16 mouse cellular contexts compared by ENCODE assay signal in the genomic region with DNA sequence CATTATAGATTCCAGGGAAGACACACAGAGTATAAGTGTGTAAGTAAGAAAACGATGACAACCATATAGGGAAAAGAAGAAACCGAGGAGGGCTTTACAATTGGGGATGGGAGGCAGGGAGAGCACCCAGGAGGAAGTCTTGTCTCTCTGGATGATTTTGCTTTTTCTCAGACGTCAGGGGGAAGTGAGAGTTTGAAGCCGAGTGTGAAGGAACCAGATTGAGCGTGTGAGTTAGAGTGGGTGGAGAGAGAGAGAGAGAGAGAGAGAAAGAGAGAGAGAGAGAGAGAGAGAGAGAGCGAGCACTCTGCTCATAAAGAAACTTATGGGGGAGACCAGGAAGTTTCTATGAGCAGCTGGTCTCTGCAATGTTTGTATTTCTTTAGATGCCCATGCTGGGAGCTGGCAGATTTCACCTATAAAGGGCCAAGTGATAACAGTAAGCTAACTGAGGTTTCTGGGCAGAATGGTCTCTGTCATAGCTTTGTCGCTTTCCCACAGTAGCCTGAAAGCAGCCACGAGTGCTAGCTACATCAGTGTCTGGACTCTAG. TPM values are rescaled to one million over a fixed set of nuclear protein-coding genes. Genes with fewer than 3 reads are reported as not detected.
A peak's percentile ranks its signal among the peaks of the same experiment; 100 is the strongest.
DNase-seq lines count a peak whose midpoint lies in the region; ATAC-seq and TF ChIP-seq lines count a peak whose summit lies in the region.
"Had no signal": no experiment of that assay in that cellular context is flagged by ENCODE, and none has a peak within 500 bp of the region (broad histone marks: within the 10 kb centered on the region; RNA-seq: fewer than 3 reads in every experiment).

No protein-coding gene starts in this region.

- no peak overlapping the region for H3K27ac ChIP-seq in lung, postnatal 0 days (ENCODE audit: low read length)
- peak overlapping the region; percentile 37 for H3K27ac ChIP-seq in small intestine, adult 2 months (ENCODE audit: insufficient read depth, low read depth, low read length)
- H3K27ac ChIP-seq: forebrain, embryonic 12.5 days; gastrocnemius, adult 2 months; heart, embryonic 10.5 days; hindbrain, embryonic 14.5 days; limb, embryonic 15.5 days had no signal

- intact Hi-C loops in left cerebral cortex, postnatal 14 days (cut with DNase I), result no loop called here

- peak; percentile 89 for ATAC-seq in frontal cortex, adult (ENCODE audit: low TSS enrichment)
- ATAC-seq in lung, postnatal 0 days, result no peak

- no peaks in the 10 kb centered on the region for H3K9me3 ChIP-seq in lung, postnatal 0 days (ENCODE audit: low read length)
- H3K9me3 ChIP-seq: forebrain, embryonic 12.5 days; heart, embryonic 10.5 days; limb, embryonic 15.5 days had no signal

- WGBS in lung, postnatal 0 days, result 55% methylated on average over 8 of the region's 8 CpGs
- 53% methylated on average over 8 of the region's 8 CpGs for WGBS in lung, adult 2 months
- WGBS in small intestine, adult 2 months, result 67% methylated on average over 8 of the region's 8 CpGs

- no peak for TF ChIP-seq POLR2A in lung, adult 2 months (IDR thresholded peaks at IDR 0.05; ENCODE audit: borderline replicate concordance, extremely low read depth, low read depth, low read length)
- no peak for TF ChIP-seq POLR2A in small intestine, adult 2 months (IDR thresholded peaks at IDR 0.05; ENCODE audit: low read depth, low read length)

- no peaks in the 10 kb centered on the region for H3K27me3 ChIP-seq in lung, postnatal 0 days (replicated peaks; ENCODE audit: insufficient read depth, low read length)
- no peaks in the 10 kb centered on the region for H3K27me3 ChIP-seq in small intestine, adult 2 months (ENCODE audit: control insufficient read depth, insufficient read depth, low read length)
- H3K27me3 ChIP-seq: forebrain, embryonic 12.5 days; limb, embryonic 15.5 days had no signal

- TF ChIP-seq EP300 in lung, postnatal 0 days (IDR thresholded peaks at IDR 0.05), result no peak

- no peak for DNase-seq in frontal cortex, postnatal 14 days (ENCODE audit: low spot score in 2 of 2)
- peak; percentile 44 for DNase-seq in lung, postnatal 0 days (ENCODE audit: low spot score)
- no peak for DNase-seq in lung, adult 2 months
- peak; percentile 54 to 67 for DNase-seq in left cerebral cortex, postnatal 14 days (ENCODE audit: low spot score in 2 of 2)
- no peak for DNase-seq in adrenal gland, postnatal 14 days
- no peak for DNase-seq in cerebellum, adult 8-10 months
- DNase-seq: adrenal gland, postnatal 10 days; cerebellum, postnatal 14 days; gastrocnemius, adult 2 months; kidney, adult 18-20 months had no signal

- H3K36me3 ChIP-seq in lung, postnatal 0 days (ENCODE audit: insufficient read depth, low read length), result no peaks in the 10 kb centered on the region
- 0 out of 2 replicates have a peak, but pooled peaks cover under 1% of the 10 kb centered on the region for H3K36me3 ChIP-seq in small intestine, adult 2 months (ENCODE audit: control insufficient read depth, insufficient read depth, low read length)

- H3K4me2 ChIP-seq in lung, postnatal 0 days (replicated peaks; ENCODE audit: low read depth, low read length), result no peak overlapping the region
- H3K4me2 ChIP-seq: forebrain, embryonic 12.5 days; hindbrain, embryonic 14.5 days; limb, embryonic 15.5 days had no signal

- no peak for TF ChIP-seq CTCF in lung, postnatal 0 days (IDR thresholded peaks at IDR 0.05)
- no peak for TF ChIP-seq CTCF in lung, adult 2 months (IDR thresholded peaks at IDR 0.05; ENCODE audit: insufficient read depth, low read length)
- TF ChIP-seq CTCF in small intestine, adult 2 months (IDR thresholded peaks at IDR 0.05; ENCODE audit: extremely low read depth, insufficient read length, insufficient replicate concordance, low read depth, low read length), result no peak

- H3K4me1 ChIP-seq in lung, postnatal 0 days (ENCODE audit: insufficient read depth, low read depth, low read length), result 0 out of 2 replicates have a peak, but pooled peaks cover 3% of the 10 kb centered on the region
- peaks cover 3% of the 10 kb centered on the region; the same call in 1 of the 2 replicates for H3K4me1 ChIP-seq in lung, adult 2 months (ENCODE audit: control insufficient read depth, insufficient read depth, low read length)
- H3K4me1 ChIP-seq in small intestine, adult 2 months (ENCODE audit: control insufficient read depth, insufficient read depth, insufficient read length, low read length), result peaks cover 8% of the 10 kb centered on the region; the same call in 1 of the 2 replicates
- H3K4me1 ChIP-seq: forebrain, embryonic 12.5 days; heart, embryonic 10.5 days; limb, embryonic 15.5 days had no signal

- H3K9ac ChIP-seq in lung, postnatal 0 days (replicated peaks; ENCODE audit: low read depth), result no peak overlapping the region
- H3K9ac ChIP-seq: forebrain, embryonic 12.5 days; hindbrain, embryonic 14.5 days; limb, embryonic 15.5 days had no signal

- H3K4me3 ChIP-seq in lung, postnatal 0 days (ENCODE audit: low read depth, low read length), result no peak overlapping the region
- H3K4me3 ChIP-seq in lung, adult 2 months (replicated peaks; ENCODE audit: extremely low read depth, low read depth, low read length), result no peak overlapping the region
- H3K4me3 ChIP-seq in small intestine, adult 2 months (ENCODE audit: low read depth, low read length), result no peak overlapping the region
- H3K4me3 ChIP-seq: forebrain, embryonic 12.5 days; gastrocnemius, adult 2 months; heart, embryonic 10.5 days; limb, embryonic 15.5 days had no signal

RNA-seq across cellular contexts. Expression of gene Tnfrsf21, which starts 16.2 kb away (rescaled TPM):
- polyA plus RNA-seq in lung, postnatal 0 days (2015; fragmentation: Nextera tagmentation; extraction: Ambion mirVana), result 27.6 and 40.2 TPM in 2 replicates
- 29.5 and 29.7 TPM in 2 replicates for polyA plus RNA-seq in lung, adult 2 months (2012; rRNA removed)
- 10 to 100 TPM; 75.4 to 79.0 TPM for total RNA-seq in left cerebral cortex, postnatal 14 days (2021)
- 28.5 and 29.1 TPM in 2 replicates for polyA plus RNA-seq in small intestine, adult 2 months (2012; rRNA removed)
- 10.5 and 13.9 TPM in 2 replicates for total RNA-seq in adrenal gland, postnatal 14 days (2021)

Comparison
In these comparisons a context has a peak if more than half of its experiments do, and no peak if none do; other contexts are left out.
1. DNase-seq: peak in lung, postnatal 0 days (single experiment) and left cerebral cortex, postnatal 14 days (2 of 2); none in frontal cortex, postnatal 14 days (0 of 2), lung, adult 2 months (single experiment), adrenal gland, postnatal 14 days (single experiment) and cerebellum, adult 8-10 months (single experiment).